Mouse (Mus musculus): ENCODE data around the gene Zfp512.

DNA sequence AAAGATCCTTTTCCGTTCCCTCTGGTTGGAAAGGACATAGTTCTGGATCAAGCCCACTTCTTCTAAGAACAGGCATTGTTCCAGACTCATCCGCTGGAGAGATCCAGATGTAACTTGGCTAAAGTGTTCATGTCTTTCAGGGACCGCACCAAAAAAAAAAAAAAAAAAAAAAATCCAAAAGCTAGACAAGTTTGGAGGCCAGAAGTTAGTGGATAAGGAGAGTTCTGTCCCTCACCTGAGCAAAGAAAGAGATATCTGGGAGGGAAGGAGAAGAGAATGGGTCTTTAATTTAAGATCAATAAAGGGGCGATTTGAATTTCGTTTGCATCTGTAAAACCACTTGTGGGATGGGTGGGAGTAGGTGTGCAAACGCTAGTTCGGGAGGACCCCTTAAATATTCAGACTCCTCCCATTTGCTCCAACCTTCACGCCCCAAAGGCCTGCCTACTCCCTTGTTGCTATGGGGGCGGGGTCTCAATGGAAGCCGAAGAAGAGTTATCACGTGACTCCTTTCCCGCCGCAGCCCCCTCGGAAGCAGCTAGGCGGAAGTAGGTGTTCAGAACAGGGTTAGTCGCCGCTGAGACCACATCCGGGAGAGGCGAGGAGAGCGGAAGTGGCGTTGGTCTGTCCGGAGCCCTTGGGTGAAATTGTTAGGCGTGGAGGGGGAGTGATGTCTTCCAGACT, at the start of gene Zfp512:
- TF ChIP-seq CTCF (IDR thresholded peaks at IDR 0.05; ENCODE audit: low read depth, low read length) = no peak
- 0 out of 2 replicates have a peak, but pooled peaks have one; percentile 22 for TF ChIP-seq POLR2A (IDR thresholded peaks at IDR 0.05; ENCODE audit: extremely low read depth, insufficient read depth, low read length)
